Mouse (Mus musculus): ENCODE measurements at regions not wholly inside any gene's neighbourhood (a gene's known extent, or its start where the extent isn't known, plus 50 kb on each side); places are given as distances from the start of the nearest gene placed in this dataset.

GRCm38 (mm10) chr1:42775893-42776287 lies 75.1 kb upstream of the Mrps9 start:
- TF ChIP-seq CTCF (conservative IDR thresholded peaks at IDR 0.05 in 1 of 2, IDR thresholded peaks at IDR 0.05 in 1 of 2; ENCODE audit: low read depth in 2 of 2, low read length in 2 of 2) (no peak), POLR2A (IDR thresholded peaks at IDR 0.05; ENCODE audit: low read depth, low read length) (no peak), MAFK (IDR thresholded peaks at IDR 0.05; ENCODE audit: insufficient replicate concordance, low read length) (no peak), ZC3H11A (IDR thresholded peaks at IDR 0.05; ENCODE audit: low read depth, low read length) (no peak), SMC3 (IDR thresholded peaks at IDR 0.05; ENCODE audit: low read depth, low read length) (no peak), MAX (IDR thresholded peaks at IDR 0.05; ENCODE audit: low read length) (no peak), ETS1 (conservative IDR thresholded peaks at IDR 0.05; ENCODE audit: low read depth, low read length) (no peak), SIN3A (IDR thresholded peaks at IDR 0.05; ENCODE audit: low read length) (no peak)

Measured in CH12.LX (cell line).